Mouse (Mus musculus) cerebellum, postnatal 25 days (tissue): ENCODE results near the gene Mapk9.
A peak's percentile ranks its signal among the peaks of the same experiment; 100 is the strongest.

Experiments used
- DNase-seq, 2 experiments: peaks; one replicate each; pipeline ENCODE4 v3.0.0; 2021; ENCODE audit warnings: mixed read lengths in 2 of 2

The Mapk9 gene

GRCm38 (mm10) chr11:49895966-49896590 lies 49.5 kb downstream of the Mapk9 start:
- no peak for DNase-seq

GRCm38 (mm10) chr11:49900043-49900442 lies 53.5 kb downstream of the Mapk9 start:
- DNase-seq = no peak

DNA sequence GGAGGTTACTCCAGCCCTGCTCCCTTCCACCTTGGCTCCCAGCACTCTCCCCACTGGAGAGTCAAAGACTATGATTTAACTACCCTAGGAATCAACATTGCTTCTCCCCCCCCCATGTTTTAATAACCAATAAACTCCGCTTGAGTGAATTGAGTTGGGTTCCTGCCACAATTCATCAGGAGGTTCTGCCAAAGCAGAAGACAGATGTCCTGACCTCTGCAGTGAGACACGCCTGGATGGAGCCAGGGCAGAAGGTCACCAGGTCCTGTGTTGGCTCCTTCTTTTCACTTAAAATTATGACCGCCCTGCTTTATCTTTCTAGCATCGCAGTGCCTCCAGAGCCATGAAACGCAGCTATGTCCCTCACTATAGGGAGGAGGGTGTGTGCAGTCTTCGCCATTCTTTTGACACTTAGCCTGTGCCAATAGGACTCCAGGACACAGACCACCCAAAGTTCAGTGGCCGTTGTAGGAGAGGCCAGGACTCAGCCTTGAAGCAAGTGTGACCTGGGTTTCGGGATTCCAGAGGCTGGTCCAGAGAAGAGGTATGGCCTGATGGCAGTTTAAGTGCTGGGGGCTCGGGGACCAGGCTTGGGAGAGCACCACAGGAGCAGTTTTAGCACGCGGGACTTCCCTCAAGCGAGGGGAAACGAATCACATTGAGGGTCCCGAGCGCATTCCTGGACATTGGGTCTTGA lies 54.6 kb downstream of the Mapk9 start:
- no peak for DNase-seq

DNA sequence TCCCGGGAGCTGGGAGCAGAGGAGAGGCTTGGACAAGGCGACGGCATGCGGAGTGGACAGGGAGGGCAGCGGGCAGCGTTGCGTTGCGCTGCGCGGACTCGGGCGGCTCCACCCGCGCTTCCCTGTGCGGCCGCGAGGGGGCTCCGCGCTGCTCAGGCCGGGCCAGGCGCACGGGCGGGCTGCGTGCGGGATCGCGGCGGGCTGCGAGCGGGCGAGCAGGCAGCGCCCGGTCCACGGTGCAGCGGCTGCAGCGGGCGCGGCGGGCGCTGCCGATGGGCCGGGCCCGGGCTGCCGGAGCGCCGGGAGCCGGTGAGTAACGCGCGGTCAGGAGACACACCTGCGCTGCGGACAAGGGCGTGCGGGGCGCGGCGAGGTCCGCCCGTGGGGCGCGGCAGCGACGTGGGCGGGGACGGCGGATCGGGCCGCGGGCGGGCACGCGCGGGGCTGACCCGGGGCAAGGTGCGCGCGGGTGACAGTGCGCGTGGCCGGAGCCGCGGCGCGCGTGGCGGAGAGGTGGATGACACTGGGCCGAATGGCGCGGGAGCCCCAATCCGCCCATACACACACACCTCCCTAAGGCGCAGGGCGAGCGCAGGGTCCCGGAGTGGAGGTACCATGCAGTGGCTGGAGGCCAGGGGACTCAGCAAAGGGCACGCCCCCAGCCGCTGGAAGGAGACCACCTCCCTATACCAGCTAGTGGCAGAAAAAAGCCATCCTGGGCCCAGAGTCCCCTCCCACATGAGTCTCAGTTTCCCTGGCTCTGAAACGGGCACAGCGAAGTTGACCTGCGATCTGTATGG lies 55.3 kb downstream of the Mapk9 start, which contains the start of gene Rasgef1c:
Rasgef1c (plus strand) TSS at position 177 of the 800 bp plus-strand sequence.
- peak; percentile 94 to 96 for DNase-seq

GRCm38 (mm10) chr11:49903333-49903732 lies 56.8 kb downstream of the Mapk9 start:
- DNase-seq = peak; percentile 87 to 91

GRCm38 (mm10) chr11:49918521-49919180 lies 72.1 kb downstream of the Mapk9 start:
- DNase-seq = no peak

DNA sequence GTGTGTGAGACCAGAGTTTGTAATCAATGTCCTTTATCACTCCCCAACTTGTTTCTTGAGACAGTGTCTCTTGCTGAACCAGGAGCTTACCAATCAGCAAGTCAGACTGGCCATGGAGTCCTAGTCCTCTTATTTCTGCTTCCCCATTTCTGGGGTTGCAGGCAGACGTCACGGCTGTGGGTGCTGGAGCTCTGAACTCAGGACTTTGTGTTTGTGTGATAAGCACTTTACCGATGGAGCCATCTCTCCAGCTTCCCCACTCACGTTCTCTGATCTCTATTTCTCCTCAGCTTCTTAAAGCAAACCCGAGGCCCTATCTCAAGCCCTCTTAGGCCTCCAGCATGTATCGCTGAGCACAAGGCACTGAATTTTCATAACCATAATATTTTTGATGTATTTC lies 72.8 kb downstream of the Mapk9 start:
- DNase-seq = no peak

DNA sequence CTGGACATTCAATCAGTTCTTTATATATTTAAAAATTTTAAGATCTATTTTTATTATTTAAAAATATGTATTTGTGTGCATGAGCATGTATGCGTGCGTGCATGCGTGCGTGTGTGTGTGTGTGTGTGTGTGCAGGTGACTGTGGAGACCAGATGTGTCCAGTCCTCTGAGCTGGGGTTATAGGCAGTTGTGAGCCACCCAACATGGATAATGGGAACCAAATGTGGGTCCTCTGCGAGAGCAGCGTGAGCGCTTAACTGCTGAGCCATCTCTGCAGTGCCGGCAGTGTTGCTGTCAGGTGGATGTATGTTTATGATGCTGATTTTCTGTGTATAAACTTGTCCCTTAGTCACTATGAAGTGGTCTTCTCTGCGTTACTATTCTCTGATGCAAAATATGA lies 77.0 kb downstream of the Mapk9 start:
- DNase-seq = no peak

GRCm38 (mm10) chr11:49926183-49926582 lies 79.6 kb downstream of the Mapk9 start:
- DNase-seq = no peak

DNA sequence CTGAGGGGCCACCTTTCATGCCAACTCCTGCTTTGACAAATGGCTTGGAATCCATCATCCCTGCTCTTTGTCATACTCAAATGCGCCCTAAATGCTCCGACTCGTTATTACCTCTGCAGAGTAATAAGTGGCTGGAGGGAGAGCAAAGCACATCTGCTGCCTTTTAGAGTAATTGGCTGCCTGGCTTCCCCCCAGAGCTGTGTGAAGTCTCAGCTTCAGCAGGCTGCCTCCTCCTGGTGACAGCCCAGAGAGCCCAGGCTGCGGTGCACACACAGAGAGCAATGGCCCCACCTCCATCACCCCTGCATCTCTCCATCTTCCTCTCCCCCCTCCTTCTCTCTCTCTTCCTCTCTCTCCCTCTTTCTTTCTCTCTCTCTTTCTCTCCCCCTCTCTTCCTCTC lies 80.6 kb downstream of the Mapk9 start:
- DNase-seq = no peak

- no peak for DNase-seq
These were observed 81.1 kb downstream of the Mapk9 start for GRCm38 (mm10) chr11:49927670-49928069.

- DNase-seq = peak in 1 of 2 experiments; percentile 34
These were observed 84.6 kb downstream of the Mapk9 start for GRCm38 (mm10) chr11:49931037-49931625.

GRCm38 (mm10) chr11:49931853-49932252 lies 85.3 kb downstream of the Mapk9 start:
- DNase-seq = peak in 1 of 2 experiments; percentile 43

- no peak for DNase-seq
These were observed 87.3 kb downstream of the Mapk9 start for GRCm38 (mm10) chr11:49933811-49934210.

GRCm38 (mm10) chr11:49934322-49934721 lies 87.8 kb downstream of the Mapk9 start:
- DNase-seq = peak; percentile 56 to 65
